Mouse (Mus musculus): ENCODE measurements around the gene Fhl3.

GRCm38 (mm10) chr4:124664604-124665003, 35.9 kb upstream of the Fhl3 start:
- no peak for TF ChIP-seq CTCF (IDR thresholded peaks at IDR 0.05; ENCODE audit: control insufficient read depth, insufficient read depth, low read length)
- no peak for TF ChIP-seq POLR2A (IDR thresholded peaks at IDR 0.05; ENCODE audit: borderline replicate concordance, control insufficient read depth, low read depth, low read length)

Data from bone marrow, adult 2 months (tissue).